Mouse (Mus musculus) regulatory T cell (primary cell): Measurements from ENCODE around the gene Wdfy2.
"Not testable (repeated sequence)": the region's sequence is repeated elsewhere in the genome, so short reads cannot be mapped to it uniquely, and the experiment has no call there.

Experiments used
- in situ Hi-C: fragments of 300-600 bp; cut with MboI, MseI; formaldehyde crosslinking; loops from one replicate; pipeline ENCODE4 v1.15.1; 2025; ENCODE audit warnings: high pct_unique_total_duplicates

The Wdfy2 gene

DNA sequence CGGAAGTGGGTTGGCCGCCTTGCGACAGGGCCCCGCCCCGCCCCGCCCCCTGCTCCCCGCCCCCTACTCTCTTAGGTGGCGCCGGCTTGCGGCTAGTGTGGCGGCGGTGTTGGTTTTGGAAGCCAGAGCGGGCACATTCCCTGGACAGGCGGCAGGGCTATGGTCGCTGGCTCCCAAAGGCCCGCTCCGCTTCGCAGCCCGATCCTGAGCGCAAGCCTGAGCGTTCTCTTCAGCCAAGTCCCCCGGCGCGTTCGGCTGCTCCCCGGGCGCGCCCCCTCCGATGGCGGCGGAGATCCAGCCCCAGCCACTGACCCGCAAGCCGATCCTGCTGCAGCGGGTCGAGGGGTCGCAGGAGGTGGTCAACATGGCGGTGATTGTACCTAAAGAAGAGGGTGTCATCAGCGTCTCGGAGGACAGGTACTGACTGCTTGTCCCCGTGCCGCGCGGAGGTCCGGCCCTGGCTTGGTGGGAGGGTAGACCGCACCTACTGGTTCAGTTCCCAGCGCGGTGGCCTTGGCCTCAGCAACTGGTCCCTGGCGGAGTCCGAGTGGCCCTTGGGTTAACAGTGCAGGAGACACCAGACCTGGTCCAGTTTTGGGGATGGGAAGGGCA, at the start of gene Wdfy2:
Gene Wdfy2, plus strand, starts transcription at position 38 of the 612 bp plus-strand sequence.
- in situ Hi-C loops, result no loop called here

- in situ Hi-C loops, result no loop called here
Measured at GRCm38 (mm10) chr14:62789282-62789681, 48.2 kb upstream of the Wdfy2 start.

DNA sequence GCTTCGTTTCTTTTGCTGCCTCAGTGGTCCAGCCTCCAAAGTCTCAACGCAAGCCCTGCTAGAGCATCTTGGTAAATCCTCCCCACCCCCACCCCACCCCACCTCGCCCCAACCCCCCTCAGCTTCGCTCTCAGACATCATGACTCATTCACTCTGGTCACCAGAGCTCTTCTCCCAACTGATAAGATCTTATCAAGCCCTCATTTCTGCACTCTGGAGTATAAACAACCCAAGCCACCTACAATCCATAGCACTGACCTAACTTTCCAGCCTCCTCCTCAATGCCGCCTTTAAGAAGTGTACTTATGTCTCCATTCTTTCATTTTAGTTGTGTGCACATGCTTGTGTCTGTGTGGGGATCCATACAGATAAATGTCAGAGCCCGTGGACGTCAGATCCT, 41.8 kb upstream of the Wdfy2 start:
- in situ Hi-C loops, result no loop called here

GRCm38 (mm10) chr14:62798608-62799101, 38.8 kb upstream of the Wdfy2 start:
- in situ Hi-C loops, result no loop called here

GRCm38 (mm10) chr14:62800791-62801190, 36.7 kb upstream of the Wdfy2 start:
- in situ Hi-C loops, result no loop called here

DNA sequence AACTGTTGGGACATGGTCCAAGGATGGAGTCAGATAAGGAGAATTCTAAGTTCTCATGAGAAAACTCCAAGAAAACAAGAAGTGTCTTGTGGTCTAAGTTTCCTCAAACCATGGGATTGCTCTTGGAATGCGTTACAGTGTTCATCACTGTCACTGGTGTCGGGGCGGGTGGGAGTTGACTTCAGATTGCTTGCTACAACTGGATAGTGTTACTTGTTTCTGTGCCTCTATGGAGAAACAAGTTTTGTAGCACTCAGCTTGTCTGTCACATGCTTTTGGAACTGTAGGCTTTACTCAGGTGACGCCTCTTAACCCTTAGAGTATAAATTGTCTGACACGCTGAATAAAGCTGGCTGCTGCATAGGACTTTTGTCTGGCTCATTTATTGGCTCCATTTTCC, 34.3 kb upstream of the Wdfy2 start:
- in situ Hi-C loops, result no loop called here

GRCm38 (mm10) chr14:62806921-62807320, 30.6 kb upstream of the Wdfy2 start:
- in situ Hi-C loops, result no loop called here

DNA sequence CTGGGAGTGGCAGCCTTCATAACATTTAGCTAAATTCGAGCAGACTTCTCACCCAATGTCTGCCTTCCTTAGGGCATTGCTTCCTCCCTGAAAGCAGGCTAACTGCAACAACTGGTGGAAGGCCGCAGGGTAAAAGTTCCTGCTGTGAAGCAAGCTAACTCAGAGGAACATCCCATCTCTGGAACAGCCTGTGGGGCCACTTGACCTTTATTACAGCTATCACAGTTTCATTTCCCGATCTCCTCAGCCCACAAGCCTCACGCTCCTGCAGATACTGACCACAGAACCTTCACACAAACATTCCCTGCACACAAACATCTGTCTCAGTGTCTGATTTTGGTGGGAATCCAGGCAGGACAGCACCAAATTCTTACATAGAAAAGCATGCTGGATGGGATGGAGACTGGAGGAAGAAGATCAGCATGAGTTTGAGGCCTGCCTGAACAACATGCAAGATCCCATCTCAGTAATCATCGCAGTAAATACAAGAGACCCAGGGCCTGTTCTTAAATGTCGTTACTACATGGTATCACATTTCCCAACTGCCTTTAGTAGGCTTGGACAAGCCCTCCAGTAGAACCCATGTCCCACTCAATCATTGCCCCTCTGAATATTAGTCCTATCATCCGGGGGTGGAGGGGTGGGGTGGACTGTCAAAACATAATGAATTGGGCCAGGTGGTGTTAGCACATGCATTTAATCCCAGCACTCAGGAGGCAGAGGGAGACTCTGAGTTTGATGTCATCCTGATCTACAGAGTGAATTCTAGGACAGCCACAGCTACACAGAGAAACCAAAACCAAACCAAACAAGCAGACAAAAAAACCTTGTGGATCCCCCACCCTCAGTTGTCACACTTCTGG, 28.6 kb upstream of the Wdfy2 start:
- in situ Hi-C loops, result no loop called here

- in situ Hi-C loops, result no loop called here
Measured at GRCm38 (mm10) chr14:62812765-62813164, 24.7 kb upstream of the Wdfy2 start.

DNA sequence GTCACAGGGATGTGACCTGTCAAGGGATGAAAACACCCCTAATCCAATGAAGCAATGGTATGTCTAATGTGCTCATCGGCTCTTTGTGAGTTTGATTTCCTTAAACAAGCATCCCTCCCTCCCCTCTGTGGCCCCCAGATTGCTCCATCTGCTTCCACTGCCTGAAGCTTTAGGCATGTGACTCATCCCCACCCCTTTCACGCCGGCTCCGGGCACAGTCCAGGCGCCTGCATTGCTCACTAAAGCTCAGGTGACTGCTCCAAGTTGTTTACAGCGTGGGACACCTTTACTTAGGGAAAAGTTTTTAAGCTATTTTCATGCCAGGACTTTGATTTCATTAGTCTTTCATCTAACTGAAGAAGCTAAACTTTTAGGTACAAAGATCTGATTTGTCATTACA, 22.9 kb upstream of the Wdfy2 start:
- in situ Hi-C loops, result no loop called here

- in situ Hi-C loops, result no loop called here
Measured at GRCm38 (mm10) chr14:62816827-62817226, 20.7 kb upstream of the Wdfy2 start.

- in situ Hi-C loops, result no loop called here
Measured at GRCm38 (mm10) chr14:62825575-62826332, 11.7 kb upstream of the Wdfy2 start.

DNA sequence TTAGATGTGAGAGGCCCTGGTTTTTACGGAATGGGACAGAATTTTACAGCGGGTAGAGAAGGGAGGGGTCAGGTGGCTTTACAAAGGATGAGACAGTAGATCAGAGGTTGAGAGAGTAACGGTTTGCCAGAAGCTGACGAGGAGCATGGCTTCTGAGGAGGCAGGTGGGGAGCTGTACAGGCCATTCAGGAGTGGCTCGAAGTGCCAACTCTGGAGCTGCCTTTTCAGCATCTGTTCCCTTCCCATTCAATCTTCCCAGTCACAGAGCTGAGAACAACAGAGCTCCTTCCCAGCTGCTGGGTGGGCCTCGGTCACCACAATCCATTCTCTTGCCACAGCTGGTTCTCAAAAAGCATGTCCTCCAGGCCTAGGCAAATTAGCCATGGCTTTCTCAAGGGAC, 8.2 kb upstream of the Wdfy2 start:
- in situ Hi-C loops, result no loop called here

DNA sequence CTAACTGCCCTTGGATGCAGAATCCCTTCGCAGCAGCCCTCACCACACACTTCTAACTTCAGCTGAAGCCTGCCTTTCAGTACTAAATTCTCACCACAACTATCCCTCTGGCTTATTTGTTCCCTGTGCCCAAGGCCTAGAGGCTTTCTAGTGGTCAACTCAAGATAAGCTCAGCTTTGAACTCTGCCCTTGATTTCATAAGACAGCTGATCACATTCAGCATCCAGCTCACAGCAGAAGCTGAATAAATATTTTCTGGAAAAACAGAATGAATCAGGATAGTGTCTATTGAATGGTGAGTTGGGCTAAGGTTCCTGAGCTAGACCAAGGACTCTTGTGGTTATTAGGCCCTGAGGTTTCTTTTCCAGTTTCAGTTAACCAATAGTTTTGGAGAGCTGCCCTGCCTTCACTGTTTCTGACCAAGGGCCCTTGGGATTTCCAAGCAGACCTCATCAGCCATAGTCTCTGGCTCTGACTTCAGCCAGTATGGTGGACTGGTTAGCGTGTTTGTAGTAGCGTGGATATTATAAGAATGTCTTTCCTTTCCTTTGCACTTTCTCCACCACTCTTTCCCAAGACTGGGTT, 5.7 kb upstream of the Wdfy2 start:
- in situ Hi-C loops, result loop anchor here (5.0 kb wide), 1 partner anchor 59 kb away; no protein-coding TSS in a partner anchor

DNA sequence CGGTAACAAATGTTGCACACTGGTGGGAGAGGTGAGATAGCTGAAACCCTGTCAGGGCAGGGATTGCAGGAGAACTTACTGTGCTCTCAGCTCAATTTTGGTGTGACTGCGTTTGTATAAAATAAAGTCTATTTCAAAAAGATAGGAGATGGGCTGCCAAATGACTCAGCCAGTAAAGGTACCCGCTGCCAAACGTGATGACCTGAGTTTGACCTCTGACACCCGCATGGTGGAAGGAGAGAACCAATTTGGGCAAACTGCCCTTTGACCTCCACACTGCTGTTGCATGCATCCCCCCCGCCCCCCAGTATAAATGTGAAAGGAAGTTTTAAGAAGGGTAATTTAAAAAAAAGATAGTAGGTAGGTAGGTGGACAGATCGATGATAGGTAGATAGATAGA, 4.4 kb upstream of the Wdfy2 start:
- in situ Hi-C loops, result loop anchor here (5.0 kb wide), 1 partner anchor 61 kb away; no protein-coding TSS in a partner anchor

- in situ Hi-C loops, result loop anchor here (5.0 kb wide), 1 partner anchor 61 kb away; no protein-coding TSS in a partner anchor
Measured at GRCm38 (mm10) chr14:62833541-62833940, 3.9 kb upstream of the Wdfy2 start.

DNA sequence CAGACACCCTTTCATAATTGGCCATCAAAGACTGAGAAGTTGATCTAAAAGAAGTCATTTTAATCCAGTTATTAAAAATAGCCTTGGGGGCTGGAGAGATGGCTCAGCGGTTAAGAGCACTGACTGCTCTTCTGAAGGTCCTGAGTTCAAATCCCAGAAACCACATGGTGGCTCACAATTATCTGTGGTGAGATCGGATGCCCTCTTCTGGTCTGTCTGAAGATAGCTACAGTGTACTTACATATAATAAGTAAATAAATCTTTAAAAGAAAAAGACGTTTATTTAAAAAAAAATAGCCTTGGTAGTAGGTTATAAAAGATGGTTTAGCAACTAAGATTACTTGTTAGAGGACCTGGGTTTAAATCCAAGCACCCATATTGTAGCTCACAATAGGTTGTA, 1.7 kb upstream of the Wdfy2 start:
- in situ Hi-C loops, result not testable (repeated sequence)

- in situ Hi-C loops, result no loop called here
Measured at GRCm38 (mm10) chr14:62836926-62837640, 395 bp upstream of the Wdfy2 start.

DNA sequence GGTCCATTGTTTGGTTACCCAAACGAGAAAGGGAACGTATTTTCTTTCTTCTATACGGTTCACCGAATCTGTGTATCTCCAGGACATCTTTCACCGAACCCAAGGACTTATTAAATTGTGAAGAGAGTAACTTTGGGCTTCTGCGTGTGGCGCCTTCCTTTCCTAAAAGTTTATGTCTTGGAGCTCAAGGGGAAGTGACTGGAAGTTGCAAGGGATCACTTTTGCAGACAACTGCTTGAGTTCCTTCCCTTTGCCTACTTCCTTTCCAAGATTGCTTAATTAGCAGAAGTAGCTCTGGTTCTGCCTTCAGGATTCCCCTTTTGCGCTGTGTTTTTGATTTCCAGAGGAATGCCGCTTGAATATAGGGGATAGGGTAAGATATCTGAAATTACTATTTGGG, 858 bp downstream of the Wdfy2 start:
- in situ Hi-C loops, result no loop called here

DNA sequence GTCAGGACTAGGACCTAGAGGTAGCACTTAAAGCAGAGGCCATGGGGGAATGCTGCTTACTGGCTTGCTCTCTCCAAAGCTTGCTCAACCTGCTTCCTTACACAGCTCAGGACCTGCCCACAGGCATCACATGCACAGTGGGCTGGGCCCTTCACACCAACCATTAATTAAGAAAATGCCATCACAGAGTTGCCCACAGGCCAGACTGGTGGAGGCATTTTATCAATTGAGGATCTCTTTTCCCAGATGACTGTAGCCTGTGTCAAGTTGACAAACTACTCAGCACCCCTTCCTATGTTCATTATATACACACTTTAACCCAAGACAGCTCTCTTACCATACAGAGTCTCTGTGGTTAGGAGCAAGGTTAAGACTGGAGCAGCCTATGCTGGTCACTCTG, 4.2 kb downstream of the Wdfy2 start:
- in situ Hi-C loops, result no loop called here

GRCm38 (mm10) chr14:62842495-62842894, 5.0 kb downstream of the Wdfy2 start:
- in situ Hi-C loops, result no loop called here
